Mouse (Mus musculus) neural tube, embryonic 13.5 days (tissue): Measurements from ENCODE around the gene Slc39a13. TPM values are rescaled to one million over a fixed set of nuclear protein-coding genes. Genes with fewer than 3 reads are reported as not detected.
"Not testable (repeated sequence)": the region's sequence is repeated elsewhere in the genome, so short reads cannot be mapped to it uniquely, and the experiment has no call there.

Experiments
- ATAC-seq: fragments of 200-750 bp; cut with Nextera tagmentation; 2 replicates; pipeline ENCODE4 v1.8.0; 2017; ENCODE audit warnings: low read depth, mild to moderate bottlenecking, moderate TSS enrichment, moderate library complexity
- H3K27ac ChIP-seq: fragments of 300-500 bp; sonication (generic); replicated peaks from 2 replicates; pipeline ENCODE4 v1.5.1; 2015; ENCODE audit warnings: moderate library complexity, mild to moderate bottlenecking, inconsistent platforms
- H3K27me3 ChIP-seq: fragments of 300-500 bp; sonication (generic); 2 replicates; pipeline ENCODE4 v1.6.1; 2015; ENCODE audit warnings: mild to moderate bottlenecking, inconsistent platforms
- H3K36me3 ChIP-seq: fragments of 300-500 bp; sonication (generic); 2 replicates; pipeline ENCODE4 v1.6.1; 2015; ENCODE audit warnings: mild to moderate bottlenecking, inconsistent platforms
- H3K4me1 ChIP-seq: fragments of 300-500 bp; sonication (generic); replicated peaks from 2 replicates; pipeline ENCODE4 v1.6.1; 2015; ENCODE audit warnings: inconsistent platforms
- H3K4me2 ChIP-seq: fragments of 300-500 bp; sonication (generic); 2 replicates; pipeline ENCODE4 v1.6.1; 2015; ENCODE audit warnings: inconsistent platforms, mild to moderate bottlenecking, moderate library complexity
- H3K4me3 ChIP-seq: fragments of 300-500 bp; sonication (generic); 2 replicates; pipeline ENCODE4 v1.5.1; 2015; ENCODE audit warnings: mild to moderate bottlenecking, inconsistent platforms
- H3K9ac ChIP-seq: fragments of 300-500 bp; sonication (generic); 2 replicates; pipeline ENCODE4 v1.6.1; 2015; ENCODE audit warnings: moderate library complexity, mild to moderate bottlenecking, inconsistent platforms
- H3K9me3 ChIP-seq: fragments of 300-500 bp; sonication (generic); 2 replicates; pipeline ENCODE4 v1.6.1; 2016; ENCODE audit warnings: inconsistent platforms
- WGBS: fragments of 180-500 bp; shearing (Covaris S2); methylation state at CpG from one replicate; pipeline ENCODE4 v1.1.7; 2015; 5-methylcytosine and 5-hydroxymethylcytosine counted together
- polyA plus RNA-seq: library from polyadenylated mRNA; unstranded; fragments of >200 nt; fragmentation: Nextera tagmentation; extraction: Ambion mirVana; gene quantifications from 2 replicates; pipeline ENCODE4 v1.2.1, GENCODE M21; 2015

Slc39a13 gene
- polyA plus RNA-seq, 1 experiment from 2014 or later: 31.1 TPM

- Histone ChIP-seq H3K27ac (no peak overlapping the region), H3K9me3 (no peaks in the 10 kb centered on the region), H3K4me2 (no peak overlapping the region), H3K36me3 (peaks cover 92% of the 10 kb centered on the region), H3K4me3 (no peak overlapping the region), H3K9ac (no peak overlapping the region), H3K4me1 (peaks cover 13% of the 10 kb centered on the region), H3K27me3 (no peaks in the 10 kb centered on the region)
- ATAC-seq: no peak
- 89% methylated on average over 2 of the region's 2 CpGs for WGBS
Measured at GRCm38 (mm10) chr2:91059376-91059775, 10.8 kb downstream of the Slc39a13 start.

- H3K27ac ChIP-seq: no peak overlapping the region
- 89% methylated on average over 5 of the region's 5 CpGs for WGBS
- H3K9ac ChIP-seq: no peak overlapping the region
- peaks cover 83% of the 10 kb centered on the region for H3K36me3 ChIP-seq
- H3K4me3 ChIP-seq: no peak overlapping the region
- no peak overlapping the region for H3K4me2 ChIP-seq
- no peaks in the 10 kb centered on the region for H3K27me3 ChIP-seq
- peaks cover 13% of the 10 kb centered on the region for H3K4me1 ChIP-seq
- ATAC-seq: no peak
- H3K9me3 ChIP-seq: no peaks in the 10 kb centered on the region
Measured at GRCm38 (mm10) chr2:91058435-91058834, 11.8 kb downstream of the Slc39a13 start.

- peak; percentile 98 for ATAC-seq
- Histone ChIP-seq H3K4me3 (peak within 1 kb of the TSS; percentile 71), H3K4me2 (peak within 1 kb of the TSS; percentile 94), H3K9ac (peak within 1 kb of the TSS; percentile 87), H3K9me3 (no peaks in the 10 kb centered on the region), H3K27ac (peak within 1 kb of the TSS; percentile 93), H3K36me3 (peaks cover 38% of the 10 kb centered on the region), H3K4me1 (peaks cover 24% of the 10 kb centered on the region), H3K27me3 (no peaks in the 10 kb centered on the region)
- under 1% methylated on average over 40 of the region's 40 CpGs for WGBS
Measured at GRCm38 (mm10) chr2:91053934-91054382, 16.3 kb downstream of the Slc39a13 start, which contains the start of gene Psmc3. Gene Psmc3 (plus strand): TSS chr2:91054009.

GRCm38 (mm10) chr2:91053181-91053933, 16.9 kb downstream of the Slc39a13 start:
- H3K4me1 ChIP-seq: peaks cover 24% of the 10 kb centered on the region
- ATAC-seq: peak; percentile 70
- H3K9ac ChIP-seq: peak overlapping the region; percentile 87
- no peaks in the 10 kb centered on the region for H3K9me3 ChIP-seq
- H3K4me2 ChIP-seq: peak overlapping the region; percentile 94
- H3K36me3 ChIP-seq: peaks cover 32% of the 10 kb centered on the region
- no peaks in the 10 kb centered on the region for H3K27me3 ChIP-seq
- peak overlapping the region; percentile 71 for H3K4me3 ChIP-seq
- H3K27ac ChIP-seq: no peak overlapping the region
- 1% methylated on average over 6 of the region's 6 CpGs for WGBS

- Histone ChIP-seq H3K27me3 (no peaks in the 10 kb centered on the region), H3K27ac (no peak overlapping the region), H3K36me3 (peaks cover 26% of the 10 kb centered on the region), H3K9ac (no peak overlapping the region), H3K4me2 (peak overlapping the region; percentile 94), H3K4me3 (peak overlapping the region; percentile 71; the same call in 1 of the 2 replicates), H3K9me3 (no peaks in the 10 kb centered on the region), H3K4me1 (peaks cover 24% of the 10 kb centered on the region)
- ATAC-seq: no peak
- WGBS: 67% methylated on average over 2 of the region's 2 CpGs
Measured at GRCm38 (mm10) chr2:91052752-91053151, 17.5 kb downstream of the Slc39a13 start.

- Histone ChIP-seq H3K36me3 (peaks cover 17% of the 10 kb centered on the region), H3K4me3 (no peak overlapping the region), H3K27ac (no peak overlapping the region), H3K4me1 (peaks cover 24% of the 10 kb centered on the region), H3K9ac (no peak overlapping the region), H3K27me3 (no peaks in the 10 kb centered on the region), H3K9me3 (no peaks in the 10 kb centered on the region), H3K4me2 (no peak overlapping the region)
- 83% methylated on average over 3 of the region's 3 CpGs for WGBS
- ATAC-seq: no peak
Measured at GRCm38 (mm10) chr2:91051917-91052316, 18.3 kb downstream of the Slc39a13 start.

GRCm38 (mm10) chr2:91047359-91047758, 22.9 kb downstream of the Slc39a13 start:
- no peak for ATAC-seq
- Histone ChIP-seq H3K36me3 (no peaks in the 10 kb centered on the region), H3K27ac (no peak overlapping the region), H3K4me2 (no peak overlapping the region), H3K9ac (no peak overlapping the region), H3K4me1 (0 out of 2 replicates have a peak, but pooled peaks cover 4% of the 10 kb centered on the region), H3K27me3 (no peaks in the 10 kb centered on the region), H3K4me3 (no peak overlapping the region), H3K9me3 (no peaks in the 10 kb centered on the region)
- WGBS: 71% methylated on average over 9 of the region's 9 CpGs

- H3K4me3 ChIP-seq, H3K4me2 ChIP-seq, H3K27ac ChIP-seq, H3K9ac ChIP-seq, H3K4me1 ChIP-seq, H3K9me3 ChIP-seq, H3K27me3 ChIP-seq, H3K36me3 ChIP-seq, ATAC-seq: not testable (repeated sequence)
- WGBS: 90% methylated on average over 1 of the region's 1 CpGs
Measured at GRCm38 (mm10) chr2:91045805-91046204, 24.4 kb downstream of the Slc39a13 start.

GRCm38 (mm10) chr2:91044727-91045126, 25.5 kb downstream of the Slc39a13 start:
- no peak for ATAC-seq
- Histone ChIP-seq H3K4me3 (no peak overlapping the region), H3K4me2 (no peak overlapping the region), H3K36me3 (no peaks in the 10 kb centered on the region), H3K9me3 (no peaks in the 10 kb centered on the region), H3K9ac (no peak overlapping the region), H3K4me1 (no peaks in the 10 kb centered on the region; the same call in 1 of the 2 replicates), H3K27ac (no peak overlapping the region), H3K27me3 (no peaks in the 10 kb centered on the region)
- 83% methylated on average over 13 of the region's 13 CpGs for WGBS

GRCm38 (mm10) chr2:91042651-91043398, 27.4 kb downstream of the Slc39a13 start:
- 74% methylated on average over 21 of the region's 21 CpGs for WGBS

GRCm38 (mm10) chr2:91041786-91042185, 28.4 kb downstream of the Slc39a13 start:
- H3K9me3 ChIP-seq: no peaks in the 10 kb centered on the region
- 72% methylated on average over 8 of the region's 8 CpGs for WGBS
- no peaks in the 10 kb centered on the region; the same call in 1 of the 2 replicates for H3K4me1 ChIP-seq
- H3K36me3 ChIP-seq: no peaks in the 10 kb centered on the region
- ATAC-seq: no peak
- no peak overlapping the region for H3K9ac ChIP-seq
- H3K4me3 ChIP-seq: no peak overlapping the region
- H3K27me3 ChIP-seq: no peaks in the 10 kb centered on the region
- H3K27ac ChIP-seq: no peak overlapping the region
- no peak overlapping the region for H3K4me2 ChIP-seq

More at GRCm38 (mm10) chr2:91042651-91043398, 27.4 kb downstream of the Slc39a13 start:
- H3K27me3 ChIP-seq: no peaks in the 10 kb centered on the region
- no peak; the same call in 1 of the 2 replicates for ATAC-seq
- no peaks in the 10 kb centered on the region for H3K9me3 ChIP-seq
- H3K4me2 ChIP-seq: no peak overlapping the region
- H3K4me1 ChIP-seq: no peaks in the 10 kb centered on the region; the same call in 1 of the 2 replicates
- H3K4me3 ChIP-seq: no peak overlapping the region
- no peak overlapping the region for H3K9ac ChIP-seq
- H3K27ac ChIP-seq: no peak overlapping the region
- no peaks in the 10 kb centered on the region for H3K36me3 ChIP-seq

- no peak for ATAC-seq
- no peak within 1 kb of the TSS for H3K4me2 ChIP-seq
- no peak within 1 kb of the TSS for H3K4me3 ChIP-seq
- H3K9ac ChIP-seq: no peak within 1 kb of the TSS
- H3K27ac ChIP-seq: no peak within 1 kb of the TSS
- no peaks in the 10 kb centered on the region for H3K9me3 ChIP-seq
- H3K4me1 ChIP-seq: no peaks in the 10 kb centered on the region
- no peaks in the 10 kb centered on the region for H3K27me3 ChIP-seq
- WGBS: 72% methylated on average over 9 of the region's 9 CpGs
- no peaks in the 10 kb centered on the region for H3K36me3 ChIP-seq
Measured at GRCm38 (mm10) chr2:91035385-91035784, 34.8 kb downstream of the Slc39a13 start, which contains the start of gene Rapsn. Gene Rapsn (plus strand): TSS chr2:91035620.
